Mouse (Mus musculus) midbrain, embryonic 14.5 days (tissue): ENCODE data around the gene Rnf208. TPM values are rescaled to one million over a fixed set of nuclear protein-coding genes. Genes with fewer than 3 reads are reported as not detected.
A peak's percentile ranks its signal among the peaks of the same experiment; 100 is the strongest.

Experiments used
- ATAC-seq: fragments of 200-750 bp; cut with Nextera tagmentation; 2 replicates; pipeline ENCODE4 v1.8.0; 2017; ENCODE audit warnings: moderate number of reproducible peaks, moderate library complexity; ENCODE audit not compliant: low FRiP score, low TSS enrichment
- DNase-seq: peaks from one replicate; pipeline ENCODE4 v3.0.0-alpha.2; 2015
- H3K27ac ChIP-seq: fragments of 300-500 bp; sonication (generic); replicated peaks from 2 replicates; pipeline ENCODE4 v1.5.1; 2014; ENCODE audit warnings: mild to moderate bottlenecking, low read depth, low read length, moderate library complexity
- H3K27me3 ChIP-seq: fragments of 300-500 bp; sonication (generic); 2 replicates; pipeline ENCODE4 v1.6.1; 2014; ENCODE audit warnings: low read length, control low read depth, mixed read lengths; ENCODE audit not compliant: control insufficient read depth, insufficient read depth
- H3K36me3 ChIP-seq: fragments of 300-500 bp; sonication (generic); 2 replicates; pipeline ENCODE4 v1.6.1; 2014; ENCODE audit warnings: low read length, control low read depth; ENCODE audit not compliant: control insufficient read depth, insufficient read depth
- H3K4me1 ChIP-seq: fragments of 300-500 bp; sonication (generic); 2 replicates; pipeline ENCODE4 v1.6.1; 2014; ENCODE audit warnings: mild to moderate bottlenecking, antibody characterized with exemption, low read length, control low read depth; ENCODE audit not compliant: control insufficient read depth, insufficient read depth
- H3K4me2 ChIP-seq: fragments of 300-500 bp; sonication (generic); 2 replicates; pipeline ENCODE4 v1.6.1; 2014; ENCODE audit warnings: mild to moderate bottlenecking, low read length, moderate library complexity
- H3K4me3 ChIP-seq: fragments of 300-500 bp; sonication (generic); replicated peaks from 2 replicates; pipeline ENCODE4 v1.5.1; 2014; ENCODE audit warnings: low read depth, low read length
- H3K9ac ChIP-seq: fragments of 300-500 bp; sonication (generic); replicated peaks from 2 replicates; pipeline ENCODE4 v1.6.1; 2014; ENCODE audit warnings: mild to moderate bottlenecking, low read length, moderate library complexity
- H3K9me3 ChIP-seq: fragments of 300-500 bp; sonication (generic); 2 replicates; pipeline ENCODE4 v1.6.1; 2016; ENCODE audit warnings: low read length, control low read depth, mixed read lengths; ENCODE audit not compliant: control insufficient read depth
- WGBS: fragments of 180-500 bp; shearing (Covaris S2); extraction: QIAGEN DNeasy Blood & Tissue Kit; methylation state at CpG from one replicate; pipeline ENCODE4 v1.1.7; 2014; 5-methylcytosine and 5-hydroxymethylcytosine counted together
- polyA plus RNA-seq: library from polyadenylated mRNA; unstranded; fragments of >200 nt; fragmentation: Nextera tagmentation; extraction: Ambion mirVana; gene quantifications from 2 replicates; pipeline ENCODE4 v1.2.1, GENCODE M21; 2014

Rnf208 gene
- polyA plus RNA-seq, 1 experiment from 2014 or later: 138 TPM

GRCm38 (mm10) chr2:25237522-25237921 is 4.5 kb upstream of the Rnf208 start:
- peaks cover 10% of the 10 kb centered on the region for H3K4me1 ChIP-seq
- no peaks in the 10 kb centered on the region for H3K36me3 ChIP-seq
- no peaks in the 10 kb centered on the region for H3K9me3 ChIP-seq
- DNase-seq: no peak
- H3K4me3 ChIP-seq: no peak overlapping the region
- WGBS: 67% methylated on average over 4 of the region's 4 CpGs
- H3K4me2 ChIP-seq: no peak overlapping the region
- H3K27me3 ChIP-seq: no peaks in the 10 kb centered on the region
- H3K27ac ChIP-seq: no peak overlapping the region
- no peak for ATAC-seq
- H3K9ac ChIP-seq: no peak overlapping the region

- no peaks in the 10 kb centered on the region for H3K9me3 ChIP-seq
- H3K4me1 ChIP-seq: peaks cover 15% of the 10 kb centered on the region
- no peak overlapping the region for H3K4me3 ChIP-seq
- no peaks in the 10 kb centered on the region for H3K36me3 ChIP-seq
- no peak overlapping the region for H3K9ac ChIP-seq
- no peak for ATAC-seq
- no peaks in the 10 kb centered on the region for H3K27me3 ChIP-seq
- no peak for DNase-seq
- H3K4me2 ChIP-seq: no peak overlapping the region
- H3K27ac ChIP-seq: no peak overlapping the region
Observed at GRCm38 (mm10) chr2:25238106-25238505, 3.9 kb upstream of the Rnf208 start.

- Histone ChIP-seq H3K9me3 (no peaks in the 10 kb centered on the region), H3K4me2 (no peak overlapping the region), H3K4me1 (peaks cover 19% of the 10 kb centered on the region), H3K27ac (no peak overlapping the region), H3K36me3 (peaks cover 6% of the 10 kb centered on the region; the same call in 1 of the 2 replicates), H3K4me3 (no peak overlapping the region), H3K9ac (no peak overlapping the region), H3K27me3 (no peaks in the 10 kb centered on the region)
- WGBS: 90% methylated on average over 3 of the region's 3 CpGs
- no peak for DNase-seq
- no peak for ATAC-seq
Observed at GRCm38 (mm10) chr2:25239766-25240165, 2.3 kb upstream of the Rnf208 start.

- H3K4me1 ChIP-seq: peaks cover 19% of the 10 kb centered on the region
- DNase-seq: no peak
- no peaks in the 10 kb centered on the region for H3K27me3 ChIP-seq
- H3K36me3 ChIP-seq: peaks cover 10% of the 10 kb centered on the region; the same call in 1 of the 2 replicates
- 54% methylated on average over 8 of the region's 8 CpGs for WGBS
- no peak for ATAC-seq
- H3K27ac ChIP-seq: no peak overlapping the region; the same call in 1 of the 2 replicates
- H3K4me3 ChIP-seq: peak overlapping the region; percentile 69; the same call in 1 of the 2 replicates
- no peaks in the 10 kb centered on the region for H3K9me3 ChIP-seq
- peak overlapping the region; percentile 82 for H3K4me2 ChIP-seq
- no peak overlapping the region for H3K9ac ChIP-seq
Observed at GRCm38 (mm10) chr2:25240310-25240709, 1.7 kb upstream of the Rnf208 start.

DNA sequence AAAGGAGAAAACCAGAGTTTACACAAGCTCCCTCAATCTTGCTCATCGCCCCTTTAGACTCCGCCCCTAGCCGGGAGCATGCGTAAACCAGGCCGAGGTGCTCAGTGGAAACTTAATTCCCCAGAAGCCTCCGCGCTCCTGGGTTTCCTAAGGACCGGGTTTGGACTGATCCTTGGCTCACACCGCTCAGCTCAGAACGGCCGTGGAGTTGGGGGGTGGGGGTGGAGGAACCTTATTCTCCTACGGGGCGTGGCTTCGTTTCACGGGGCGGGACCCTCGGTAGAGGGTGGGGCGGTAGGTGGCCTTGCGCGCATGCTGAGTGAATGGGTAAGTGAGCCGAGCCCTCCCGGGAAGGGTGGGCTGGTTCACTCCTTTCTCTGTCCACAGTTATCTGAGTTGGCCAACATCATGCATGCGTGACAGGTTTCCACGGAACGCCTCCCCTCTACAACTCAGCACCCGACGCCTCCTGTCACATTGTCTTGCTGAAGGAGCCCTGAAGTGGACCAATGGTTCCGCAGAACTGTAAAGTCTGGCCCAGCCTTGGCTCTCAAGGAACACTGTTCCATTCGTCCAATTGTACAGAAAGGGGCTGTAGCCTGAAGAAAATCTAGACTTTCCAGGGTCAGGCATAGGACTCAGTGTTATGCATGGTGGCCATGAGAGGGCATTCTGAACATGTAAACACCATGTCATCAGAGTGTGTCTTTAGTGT is 1.2 kb upstream of the Rnf208 start:
- no peaks in the 10 kb centered on the region for H3K27me3 ChIP-seq
- H3K4me2 ChIP-seq: peak overlapping the region; percentile 82
- ATAC-seq: peak; percentile 70
- H3K27ac ChIP-seq: peak overlapping the region; percentile 60
- peak overlapping the region; percentile 81 for H3K9ac ChIP-seq
- DNase-seq: peak; percentile 89
- H3K9me3 ChIP-seq: no peaks in the 10 kb centered on the region
- H3K4me3 ChIP-seq: peak overlapping the region; percentile 69
- H3K4me1 ChIP-seq: peaks cover 19% of the 10 kb centered on the region
- peaks cover 15% of the 10 kb centered on the region for H3K36me3 ChIP-seq
- WGBS: 2% methylated on average over 29 of the region's 29 CpGs

- no peaks in the 10 kb centered on the region for H3K27me3 ChIP-seq
- peaks cover 19% of the 10 kb centered on the region for H3K4me1 ChIP-seq
- peak overlapping the region; percentile 81 for H3K9ac ChIP-seq
- H3K4me2 ChIP-seq: peak overlapping the region; percentile 82
- no peak for DNase-seq
- no peaks in the 10 kb centered on the region for H3K9me3 ChIP-seq
- H3K4me3 ChIP-seq: peak overlapping the region; percentile 69
- H3K36me3 ChIP-seq: peaks cover 20% of the 10 kb centered on the region
- ATAC-seq: peak; percentile 21; the same call in 1 of the 2 replicates
- 15% methylated on average over 6 of the region's 6 CpGs for whole genome bisulfite sequencing
- H3K27ac ChIP-seq: peak overlapping the region; percentile 60
Observed at GRCm38 (mm10) chr2:25241438-25241775, 648 bp upstream of the Rnf208 start.

- H3K4me3 ChIP-seq: peak overlapping the region; percentile 69
- H3K36me3 ChIP-seq: peaks cover 39% of the 10 kb centered on the region
- H3K9me3 ChIP-seq: no peaks in the 10 kb centered on the region
- 79% methylated on average over 8 of the region's 8 CpGs for WGBS
- H3K27ac ChIP-seq: no peak overlapping the region
- no peak for DNase-seq
- H3K4me1 ChIP-seq: peaks cover 19% of the 10 kb centered on the region
- peak overlapping the region; percentile 81 for H3K9ac ChIP-seq
- H3K4me2 ChIP-seq: peak overlapping the region; percentile 82
- no peak for ATAC-seq
- H3K27me3 ChIP-seq: no peaks in the 10 kb centered on the region
Observed at GRCm38 (mm10) chr2:25243342-25243741, 1.3 kb downstream of the Rnf208 start.

DNA sequence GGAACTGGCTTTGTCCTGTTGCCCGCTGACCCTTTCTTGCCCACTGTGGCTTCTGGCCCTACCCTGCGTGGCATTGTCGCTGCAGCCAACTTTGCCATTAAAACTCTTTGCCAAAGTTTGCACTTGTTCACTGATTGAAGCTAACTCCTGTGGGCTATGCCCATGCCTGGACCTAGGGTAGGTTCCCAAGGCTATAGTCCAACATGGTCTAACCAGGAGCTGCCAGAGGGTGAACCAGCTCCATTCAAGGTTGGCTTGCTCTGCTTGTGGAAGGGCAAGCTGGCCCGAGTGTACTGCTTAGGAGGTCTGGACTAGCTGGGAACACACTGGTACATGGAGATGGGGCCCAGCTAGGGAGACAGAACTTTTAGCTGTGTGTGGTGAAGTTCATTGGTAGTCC is 2.1 kb downstream of the Rnf208 start:
- H3K9me3 ChIP-seq: no peaks in the 10 kb centered on the region

More for the DNA sequence above, 2.1 kb downstream of the Rnf208 start:
- Histone ChIP-seq H3K9ac (no peak overlapping the region), H3K4me3 (no peak overlapping the region), H3K27me3 (no peaks in the 10 kb centered on the region), H3K4me1 (peaks cover 19% of the 10 kb centered on the region), H3K36me3 (peaks cover 46% of the 10 kb centered on the region), H3K4me2 (no peak overlapping the region), H3K27ac (no peak overlapping the region)
- DNase-seq (no peak), ATAC-seq (no peak)
- WGBS: 92% methylated on average over 4 of the region's 4 CpGs
